Mouse (Mus musculus): Measurements from ENCODE around the gene Slc25a3. TPM values are rescaled to one million over a fixed set of nuclear protein-coding genes. Genes with fewer than 3 reads are reported as not detected.

Gene Slc25a3
- polyA plus RNA-seq, 1 experiment from 2014 or later = 1,147 TPM

GRCm38 (mm10) chr10:91138317-91138716 lies 14.5 kb upstream of the Slc25a3 start:
- peaks cover 5 to 13% of the 10 kb centered on the region in 2 experiments; a peak in 3 of 4 replicates for H3K4me1 ChIP-seq (ENCODE audit: control insufficient read depth in 2 of 2, insufficient read depth in 2 of 2, low read length in 2 of 2)
- H3K27ac ChIP-seq (replicated peaks in 1 of 2; ENCODE audit: control insufficient read depth in 1 of 2, insufficient read depth in 1 of 2, low read depth in 2 of 2, low read length in 2 of 2) = peak overlapping the region; percentile 79 to 87; a peak in 2 of 4 replicates
- 66% methylated on average over 3 of the region's 3 CpGs for WGBS
- no peak overlapping the region for H3K4me3 ChIP-seq (ENCODE audit: control insufficient read depth in 1 of 2, insufficient read depth in 1 of 2, low read depth in 1 of 2, low read length in 2 of 2)
- no peaks in the 10 kb centered on the region for H3K27me3 ChIP-seq (ENCODE audit: control insufficient read depth, insufficient read depth, low read length)
- ATAC-seq (ENCODE audit: insufficient number of reproducible peaks, insufficient read depth, low FRiP score, low read depth) = no peak
- H3K9me3 ChIP-seq (ENCODE audit: control insufficient read depth, low read length) = no peaks in the 10 kb centered on the region
- no peaks in the 10 kb centered on the region for H3K36me3 ChIP-seq (ENCODE audit: control insufficient read depth, insufficient read depth, low read length)
- no peak overlapping the region for H3K9ac ChIP-seq (ENCODE audit: low read length)
- H3K4me2 ChIP-seq (ENCODE audit: low read length) = no peak overlapping the region

GRCm38 (mm10) chr10:91137400-91137799 lies 13.5 kb upstream of the Slc25a3 start:
- ATAC-seq (ENCODE audit: insufficient number of reproducible peaks, insufficient read depth, low FRiP score, low read depth) = no peak
- WGBS = 75% methylated on average over 9 of the region's 9 CpGs
- H3K4me1 ChIP-seq (ENCODE audit: control insufficient read depth in 2 of 2, insufficient read depth in 2 of 2, low read length in 2 of 2) = peaks cover 5 to 13% of the 10 kb centered on the region in 2 experiments; a peak in 3 of 4 replicates

DNA sequence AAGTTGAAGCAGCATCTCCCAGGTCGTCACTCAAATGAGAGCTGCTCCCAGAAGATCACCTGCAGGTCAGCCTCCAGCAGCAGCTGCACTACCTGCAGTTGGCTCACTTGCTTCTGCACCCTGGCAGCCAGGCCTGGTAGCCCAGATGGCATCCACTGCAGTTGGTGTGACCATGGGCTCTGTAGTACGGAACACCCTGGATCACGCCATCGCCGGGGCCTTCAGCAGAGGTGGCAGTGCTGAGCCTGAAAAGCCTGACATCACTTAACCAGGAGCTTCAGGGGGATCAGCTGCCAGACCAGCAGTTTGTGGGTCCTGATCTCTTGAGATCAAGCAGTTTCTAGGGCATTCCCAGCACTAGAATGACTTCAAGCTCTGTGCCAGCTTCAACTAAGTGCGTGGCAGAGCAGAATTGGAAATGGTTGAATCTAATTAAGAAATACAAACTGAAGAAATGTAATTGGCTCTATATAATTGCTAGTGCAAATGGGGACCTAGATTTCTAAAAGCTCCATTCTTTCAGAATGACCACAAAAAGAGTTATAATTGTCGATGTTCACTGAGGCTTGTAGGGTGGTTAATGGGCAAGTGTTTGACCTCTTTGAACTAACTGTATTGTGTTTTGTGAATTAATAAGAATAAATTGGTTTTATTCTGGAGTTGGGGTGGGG lies 11.6 kb upstream of the Slc25a3 start:
- Histone ChIP-seq H3K36me3 (ENCODE audit: control insufficient read depth, insufficient read depth, low read length) (no peaks in the 10 kb centered on the region), H3K27me3 (ENCODE audit: control insufficient read depth, insufficient read depth, low read length) (no peaks in the 10 kb centered on the region), H3K4me3 (ENCODE audit: control insufficient read depth in 1 of 2, insufficient read depth in 1 of 2, low read depth in 1 of 2, low read length in 2 of 2) (no peak overlapping the region), H3K9ac (ENCODE audit: low read length) (no peak overlapping the region), H3K4me1 (ENCODE audit: control insufficient read depth in 2 of 2, insufficient read depth in 2 of 2, low read length in 2 of 2) (peaks cover 5 to 13% of the 10 kb centered on the region in 2 experiments; a peak in 3 of 4 replicates), H3K4me2 (ENCODE audit: low read length) (no peak overlapping the region), H3K9me3 (ENCODE audit: control insufficient read depth, low read length) (no peaks in the 10 kb centered on the region), H3K27ac (replicated peaks in 1 of 2; ENCODE audit: control insufficient read depth in 1 of 2, insufficient read depth in 1 of 2, low read depth in 2 of 2, low read length in 2 of 2) (no peak overlapping the region)
- no peak for ATAC-seq (ENCODE audit: insufficient number of reproducible peaks, insufficient read depth, low FRiP score, low read depth)
- WGBS = 92% methylated on average over 7 of the region's 7 CpGs

More at GRCm38 (mm10) chr10:91137400-91137799, 13.5 kb upstream of the Slc25a3 start:
- H3K9me3 ChIP-seq (ENCODE audit: control insufficient read depth, low read length) = no peaks in the 10 kb centered on the region
- no peak overlapping the region for H3K27ac ChIP-seq (replicated peaks in 1 of 2; ENCODE audit: control insufficient read depth in 1 of 2, insufficient read depth in 1 of 2, low read depth in 2 of 2, low read length in 2 of 2)
- no peak overlapping the region for H3K4me3 ChIP-seq (ENCODE audit: control insufficient read depth in 1 of 2, insufficient read depth in 1 of 2, low read depth in 1 of 2, low read length in 2 of 2)
- no peak overlapping the region for H3K4me2 ChIP-seq (ENCODE audit: low read length)
- no peaks in the 10 kb centered on the region for H3K27me3 ChIP-seq (ENCODE audit: control insufficient read depth, insufficient read depth, low read length)
- no peaks in the 10 kb centered on the region for H3K36me3 ChIP-seq (ENCODE audit: control insufficient read depth, insufficient read depth, low read length)
- no peak overlapping the region for H3K9ac ChIP-seq (ENCODE audit: low read length)

DNA sequence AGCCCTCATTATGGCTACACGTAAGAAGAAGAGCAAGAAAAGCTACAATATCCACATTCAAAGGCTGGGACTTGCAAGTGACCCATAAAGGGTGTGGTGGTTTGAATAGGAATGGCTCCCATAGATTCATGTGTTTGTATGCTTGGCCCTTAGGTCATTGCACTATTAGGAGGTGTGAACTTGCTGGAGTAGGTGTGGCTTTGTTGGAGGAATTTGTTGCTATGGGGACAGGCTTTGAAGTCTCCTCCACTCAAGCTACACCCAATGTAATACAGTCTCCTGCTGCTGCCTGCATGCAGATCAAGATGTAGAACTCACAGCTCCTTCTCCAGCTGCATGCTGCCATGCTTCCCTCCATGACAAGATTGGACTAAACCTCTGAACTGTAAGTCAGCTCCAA lies 7.7 kb upstream of the Slc25a3 start:
- no peak overlapping the region for H3K4me3 ChIP-seq (ENCODE audit: control insufficient read depth in 1 of 2, insufficient read depth in 1 of 2, low read depth in 1 of 2, low read length in 2 of 2)
- no peaks in the 10 kb centered on the region for H3K36me3 ChIP-seq (ENCODE audit: control insufficient read depth, insufficient read depth, low read length)
- H3K27ac ChIP-seq (replicated peaks in 1 of 2; ENCODE audit: control insufficient read depth in 1 of 2, insufficient read depth in 1 of 2, low read depth in 2 of 2, low read length in 2 of 2) = no peak overlapping the region
- ATAC-seq (ENCODE audit: insufficient number of reproducible peaks, insufficient read depth, low FRiP score, low read depth) = no peak
- WGBS = 88% methylated on average over 1 of the region's 1 CpGs
- peaks cover 4 to 8% of the 10 kb centered on the region in 2 experiments for H3K4me1 ChIP-seq (ENCODE audit: control insufficient read depth in 2 of 2, insufficient read depth in 2 of 2, low read length in 2 of 2)
- H3K27me3 ChIP-seq (ENCODE audit: control insufficient read depth, insufficient read depth, low read length) = no peaks in the 10 kb centered on the region
- H3K4me2 ChIP-seq (ENCODE audit: low read length) = no peak overlapping the region
- no peak overlapping the region for H3K9ac ChIP-seq (ENCODE audit: low read length)
- 0 out of 2 replicates have a peak, but pooled peaks cover 3% of the 10 kb centered on the region for H3K9me3 ChIP-seq (ENCODE audit: control insufficient read depth, low read length)

GRCm38 (mm10) chr10:91130792-91131191 lies 6.9 kb upstream of the Slc25a3 start:
- peaks cover 6 to 8% of the 10 kb centered on the region in 2 experiments for H3K4me1 ChIP-seq (ENCODE audit: control insufficient read depth in 2 of 2, insufficient read depth in 2 of 2, low read length in 2 of 2)
- WGBS = 95% methylated on average over 3 of the region's 3 CpGs
- no peaks in the 10 kb centered on the region for H3K27me3 ChIP-seq (ENCODE audit: control insufficient read depth, insufficient read depth, low read length)
- H3K36me3 ChIP-seq (ENCODE audit: control insufficient read depth, insufficient read depth, low read length) = no peaks in the 10 kb centered on the region
- no peak for ATAC-seq (ENCODE audit: insufficient number of reproducible peaks, insufficient read depth, low FRiP score, low read depth)
- H3K9me3 ChIP-seq (ENCODE audit: control insufficient read depth, low read length) = 0 out of 2 replicates have a peak, but pooled peaks cover 3% of the 10 kb centered on the region
- H3K9ac ChIP-seq (ENCODE audit: low read length) = no peak overlapping the region
- H3K4me2 ChIP-seq (ENCODE audit: low read length) = no peak overlapping the region
- no peak overlapping the region for H3K27ac ChIP-seq (replicated peaks in 1 of 2; ENCODE audit: control insufficient read depth in 1 of 2, insufficient read depth in 1 of 2, low read depth in 2 of 2, low read length in 2 of 2)
- no peak overlapping the region for H3K4me3 ChIP-seq (ENCODE audit: control insufficient read depth in 1 of 2, insufficient read depth in 1 of 2, low read depth in 1 of 2, low read length in 2 of 2)

- 92% methylated on average over 1 of the region's 1 CpGs for WGBS
- ATAC-seq (ENCODE audit: insufficient number of reproducible peaks, insufficient read depth, low FRiP score, low read depth) = no peak
Measured at GRCm38 (mm10) chr10:91128551-91129160, 4.8 kb upstream of the Slc25a3 start.

GRCm38 (mm10) chr10:91127395-91127794 lies 3.5 kb upstream of the Slc25a3 start:
- peaks cover 3% of the 10 kb centered on the region for H3K36me3 ChIP-seq (ENCODE audit: control insufficient read depth, insufficient read depth, low read length)
- no peaks in the 10 kb centered on the region for H3K27me3 ChIP-seq (ENCODE audit: control insufficient read depth, insufficient read depth, low read length)
- H3K9me3 ChIP-seq (ENCODE audit: control insufficient read depth, low read length) = 0 out of 2 replicates have a peak, but pooled peaks cover 3% of the 10 kb centered on the region
- no peak overlapping the region for H3K4me3 ChIP-seq (ENCODE audit: control insufficient read depth in 1 of 2, insufficient read depth in 1 of 2, low read depth in 1 of 2, low read length in 2 of 2)
- 41% methylated on average over 2 of the region's 2 CpGs for WGBS
- peak overlapping the region; percentile 79 to 95 for H3K27ac ChIP-seq (replicated peaks in 1 of 2; ENCODE audit: control insufficient read depth in 1 of 2, insufficient read depth in 1 of 2, low read depth in 2 of 2, low read length in 2 of 2)
- H3K9ac ChIP-seq (ENCODE audit: low read length) = no peak overlapping the region
- H3K4me2 ChIP-seq (ENCODE audit: low read length) = no peak overlapping the region
- peaks cover 7 to 8% of the 10 kb centered on the region in 2 experiments for H3K4me1 ChIP-seq (ENCODE audit: control insufficient read depth in 2 of 2, insufficient read depth in 2 of 2, low read length in 2 of 2)
- no peak for ATAC-seq (ENCODE audit: insufficient number of reproducible peaks, insufficient read depth, low FRiP score, low read depth)

More at GRCm38 (mm10) chr10:91128551-91129160, 4.8 kb upstream of the Slc25a3 start:
- Histone ChIP-seq H3K27me3 (ENCODE audit: control insufficient read depth, insufficient read depth, low read length) (no peaks in the 10 kb centered on the region), H3K27ac (replicated peaks in 1 of 2; ENCODE audit: control insufficient read depth in 1 of 2, insufficient read depth in 1 of 2, low read depth in 2 of 2, low read length in 2 of 2) (no peak overlapping the region), H3K9ac (ENCODE audit: low read length) (no peak overlapping the region), H3K9me3 (ENCODE audit: control insufficient read depth, low read length) (0 out of 2 replicates have a peak, but pooled peaks cover 3% of the 10 kb centered on the region), H3K4me1 (ENCODE audit: control insufficient read depth in 2 of 2, insufficient read depth in 2 of 2, low read length in 2 of 2) (peaks cover 7 to 8% of the 10 kb centered on the region in 2 experiments), H3K36me3 (ENCODE audit: control insufficient read depth, insufficient read depth, low read length) (no peaks in the 10 kb centered on the region), H3K4me2 (ENCODE audit: low read length) (no peak overlapping the region), H3K4me3 (ENCODE audit: control insufficient read depth in 1 of 2, insufficient read depth in 1 of 2, low read depth in 1 of 2, low read length in 2 of 2) (no peak overlapping the region)

Data from heart, embryonic 14.5 days (tissue).